Mouse (Mus musculus) megakaryocyte, embryonic 14.5 days (primary cell): ENCODE measurements around the gene Ipcef1. TPM values are rescaled to one million over a fixed set of nuclear protein-coding genes. Genes with fewer than 3 reads are reported as not detected.

ENCODE experiments used
- H3K27me3 ChIP-seq: replicated peaks from 2 replicates; pipeline ENCODE3; 2012; ENCODE audit warnings: inconsistent platforms
- H3K36me3 ChIP-seq: replicated peaks from 2 replicates; pipeline ENCODE3; 2012; ENCODE audit warnings: low read length, inconsistent platforms, mixed read lengths
- H3K4me1 ChIP-seq: 2 replicates; pipeline ENCODE4 v1.6.1; 2012; ENCODE audit warnings: inconsistent platforms
- H3K4me3 ChIP-seq: replicated peaks from 2 replicates; pipeline ENCODE3; 2012; ENCODE audit warnings: moderate library complexity, mild to moderate bottlenecking, inconsistent platforms
- H3K9me3 ChIP-seq: 2 replicates; pipeline ENCODE4 v1.6.1; 2012; ENCODE audit warnings: inconsistent platforms
- FLI1 ChIP-seq: IDR thresholded peaks from 2 replicates; pipeline ENCODE4 v1.6.1; 2012; ENCODE audit warnings: low read length, inconsistent platforms, mixed read lengths
- GATA1 ChIP-seq: IDR thresholded peaks from 3 replicates; pipeline ENCODE4 v1.6.1; 2012; ENCODE audit warnings: mixed read lengths, low read length, inconsistent platforms, borderline replicate concordance
- polyA plus RNA-seq: library from polyadenylated mRNA; stranded (reverse); fragments of >175 nt; gene quantifications from 2 replicates; pipeline ENCODE4 v1.2.3, GENCODE M21; 2012; ENCODE audit warnings: low replicate concordance; ENCODE audit not compliant: insufficient read depth

The Ipcef1 gene
- 0.07 TPM in 1 of 2 replicates, not detected in the other for polyA plus RNA-seq

DNA sequence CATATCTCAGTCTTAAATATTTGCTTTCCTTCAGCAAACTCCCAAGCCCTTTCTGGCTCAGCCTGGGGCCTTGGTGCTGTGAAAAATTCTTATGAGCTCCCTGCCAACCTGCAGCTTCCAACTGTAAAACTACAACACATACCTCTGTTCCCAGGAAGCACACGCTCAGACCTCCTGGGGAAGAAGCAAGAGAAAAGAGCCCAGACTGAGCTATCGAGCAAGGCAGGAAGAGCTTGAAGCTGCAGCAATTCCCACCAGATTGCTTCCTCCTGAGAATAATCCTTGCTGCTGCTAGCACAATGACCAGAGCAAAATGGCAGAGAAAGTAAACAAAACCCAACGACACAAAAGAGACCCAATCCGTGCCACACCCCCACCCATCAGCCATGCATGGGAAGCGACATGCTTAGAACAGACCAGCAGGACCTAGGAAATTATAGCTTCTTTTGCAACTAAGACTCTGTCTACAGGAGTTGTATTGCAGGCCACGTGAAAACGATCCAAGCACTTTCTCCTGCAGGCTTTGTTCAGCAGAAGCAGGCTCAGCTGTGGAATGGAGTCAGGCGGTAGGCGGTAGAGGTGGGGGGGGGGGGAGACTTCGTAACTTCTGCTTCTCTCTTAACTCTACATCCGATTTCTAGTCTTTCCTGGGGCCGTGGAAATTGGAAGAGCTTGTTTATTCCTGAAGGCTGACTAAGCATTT is at the start of gene Ipcef1:
Gene Ipcef1 (minus strand): TSS at position 164 of the 703 bp plus-strand sequence.
- TF ChIP-seq GATA1 (no peak), FLI1 (no peak)
- H3K36me3 ChIP-seq, result no peaks in the 10 kb centered on the region
- H3K9me3 ChIP-seq, result no peaks in the 10 kb centered on the region
- H3K4me3 ChIP-seq, result no peak within 1 kb of the TSS
- no peaks in the 10 kb centered on the region for H3K4me1 ChIP-seq
- H3K27me3 ChIP-seq, result no peaks in the 10 kb centered on the region

- Histone ChIP-seq H3K4me3 (no peak overlapping the region), H3K27me3 (no peaks in the 10 kb centered on the region), H3K9me3 (peaks cover 11% of the 10 kb centered on the region), H3K4me1 (peaks cover 10% of the 10 kb centered on the region), H3K36me3 (no peaks in the 10 kb centered on the region)
- no peak for TF ChIP-seq GATA1
- no peak for TF ChIP-seq FLI1
Observed at GRCm38 (mm10) chr10:7077971-7078370, 25.7 kb upstream of the Ipcef1 start.

- Histone ChIP-seq H3K27me3 (no peaks in the 10 kb centered on the region), H3K36me3 (no peaks in the 10 kb centered on the region), H3K9me3 (peaks cover 14% of the 10 kb centered on the region), H3K4me3 (no peak overlapping the region), H3K4me1 (peaks cover 10% of the 10 kb centered on the region)
- TF ChIP-seq GATA1, result no peak
- TF ChIP-seq FLI1, result no peak
Observed at GRCm38 (mm10) chr10:7077389-7077808, 25.1 kb upstream of the Ipcef1 start.

GRCm38 (mm10) chr10:7076662-7077211 is 24.5 kb upstream of the Ipcef1 start:
- Histone ChIP-seq H3K27me3 (no peaks in the 10 kb centered on the region), H3K36me3 (no peaks in the 10 kb centered on the region), H3K4me1 (peaks cover 11% of the 10 kb centered on the region), H3K4me3 (no peak overlapping the region), H3K9me3 (peaks cover 14% of the 10 kb centered on the region)
- no peak for TF ChIP-seq GATA1

DNA sequence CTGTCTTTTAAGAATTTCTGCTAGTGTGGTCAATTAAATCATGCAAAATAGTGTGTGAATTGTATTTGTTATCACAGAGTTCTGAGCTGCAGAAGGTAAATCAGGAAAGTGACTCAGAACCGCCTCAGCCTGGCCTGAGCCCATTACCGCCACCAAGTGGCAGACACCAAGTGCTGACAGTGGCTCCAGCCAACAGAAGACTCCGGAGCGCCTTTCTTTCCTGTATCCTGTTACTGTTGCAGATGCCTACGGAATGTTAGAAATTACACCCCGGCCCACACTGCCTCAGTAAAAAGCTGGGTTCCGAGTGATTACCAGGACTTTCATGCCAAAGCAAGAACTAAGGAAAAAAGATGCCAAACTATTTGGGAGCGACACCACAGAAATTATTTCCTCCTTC is 23.9 kb upstream of the Ipcef1 start:
- TF ChIP-seq GATA1, result no peak
- no peak for TF ChIP-seq FLI1
- Histone ChIP-seq H3K36me3 (no peaks in the 10 kb centered on the region), H3K27me3 (no peaks in the 10 kb centered on the region), H3K4me3 (no peak overlapping the region), H3K4me1 (peaks cover 14% of the 10 kb centered on the region), H3K9me3 (peaks cover 14% of the 10 kb centered on the region)

DNA sequence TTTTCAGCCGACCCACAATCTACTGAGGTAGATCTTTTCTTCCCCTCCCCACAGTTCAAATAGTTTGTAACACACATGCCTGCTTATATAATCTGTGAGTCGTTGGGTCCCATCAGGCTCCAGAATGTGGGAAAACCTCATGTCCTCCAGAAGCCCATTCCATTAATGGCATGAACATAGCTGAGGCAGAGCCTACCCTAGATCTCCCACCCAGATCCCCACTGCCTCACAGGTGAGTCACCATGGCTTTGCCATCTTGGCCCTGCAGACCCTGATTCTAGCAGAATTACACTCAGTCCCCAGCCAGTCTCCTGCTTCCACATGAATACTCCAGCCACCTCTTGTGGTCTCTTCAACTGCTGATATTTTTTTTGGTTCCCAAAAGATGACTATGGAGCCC is 23.4 kb upstream of the Ipcef1 start:
- Histone ChIP-seq H3K4me3 (no peak overlapping the region), H3K27me3 (no peaks in the 10 kb centered on the region), H3K9me3 (peaks cover 14% of the 10 kb centered on the region), H3K36me3 (no peaks in the 10 kb centered on the region), H3K4me1 (peaks cover 14% of the 10 kb centered on the region)
- TF ChIP-seq FLI1 (no peak), GATA1 (no peak)

- Histone ChIP-seq H3K9me3 (peaks cover 14% of the 10 kb centered on the region), H3K36me3 (no peaks in the 10 kb centered on the region), H3K27me3 (no peaks in the 10 kb centered on the region), H3K4me3 (no peak overlapping the region), H3K4me1 (peaks cover 14% of the 10 kb centered on the region)
- TF ChIP-seq FLI1 (no peak), GATA1 (no peak)
Observed at GRCm38 (mm10) chr10:7074231-7074630, 22.0 kb upstream of the Ipcef1 start.

DNA sequence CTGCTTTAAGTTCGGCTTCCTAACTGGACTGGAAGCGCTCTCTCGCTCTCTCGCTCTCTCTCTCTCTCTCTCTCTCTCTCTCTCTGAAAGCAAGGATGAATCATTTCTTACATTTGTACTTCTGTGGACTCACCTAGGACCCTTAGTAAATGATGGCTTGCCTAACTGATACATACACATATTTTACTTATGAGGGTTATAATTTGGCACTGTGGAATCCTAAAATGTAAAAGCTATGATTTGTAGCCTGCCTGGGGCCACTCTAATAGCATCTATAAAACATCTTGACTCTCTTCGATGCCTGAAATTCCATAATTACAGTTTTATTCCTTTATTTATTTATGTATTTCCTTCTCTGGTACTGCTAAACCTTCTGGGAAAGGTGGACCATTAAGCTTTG is 18.6 kb upstream of the Ipcef1 start:
- Histone ChIP-seq H3K4me1 (peaks cover 10% of the 10 kb centered on the region), H3K4me3 (no peak overlapping the region), H3K9me3 (peaks cover 14% of the 10 kb centered on the region), H3K27me3 (no peaks in the 10 kb centered on the region), H3K36me3 (no peaks in the 10 kb centered on the region)
- TF ChIP-seq FLI1 (no peak), GATA1 (no peak)

DNA sequence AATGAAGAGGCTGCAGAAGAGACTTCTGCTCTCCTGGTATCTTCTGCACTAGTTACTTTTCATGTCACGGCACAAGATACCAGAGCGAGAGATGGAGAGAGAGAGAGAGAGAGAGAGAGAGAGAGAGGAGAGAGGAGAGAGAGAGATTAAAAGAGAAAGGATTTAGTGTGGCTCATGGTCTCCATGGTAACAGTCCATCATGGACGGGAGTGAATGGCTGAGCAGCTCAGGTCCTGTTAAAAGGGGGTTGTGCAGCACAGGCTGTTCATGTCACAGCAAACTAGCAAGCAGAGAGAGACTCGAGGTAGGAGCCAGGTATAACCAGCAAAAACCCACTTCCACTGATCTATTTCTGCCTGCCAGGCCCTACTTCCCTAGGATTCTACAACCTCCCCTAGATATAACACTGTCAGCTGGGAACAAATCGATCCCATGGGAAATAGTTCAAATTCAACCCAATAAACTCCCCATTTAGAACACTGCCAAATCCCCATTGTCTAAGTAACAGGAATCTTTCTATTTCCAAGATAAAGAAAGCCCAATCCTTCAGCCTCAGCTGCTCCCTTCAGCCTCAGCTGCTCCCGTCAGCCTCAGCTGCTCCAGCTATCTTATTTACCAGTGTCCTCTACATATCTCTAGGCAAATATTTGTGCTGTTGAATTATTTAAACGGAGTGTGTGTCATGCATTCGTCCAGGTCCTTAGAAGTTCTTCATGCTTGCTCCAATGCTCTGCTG is 18.0 kb upstream of the Ipcef1 start:
- TF ChIP-seq GATA1 (no peak), FLI1 (no peak)
- H3K9me3 ChIP-seq, result peaks cover 14% of the 10 kb centered on the region
- no peak overlapping the region for H3K4me3 ChIP-seq
- peaks cover 13% of the 10 kb centered on the region for H3K4me1 ChIP-seq
- no peaks in the 10 kb centered on the region for H3K27me3 ChIP-seq
- H3K36me3 ChIP-seq, result no peaks in the 10 kb centered on the region

DNA sequence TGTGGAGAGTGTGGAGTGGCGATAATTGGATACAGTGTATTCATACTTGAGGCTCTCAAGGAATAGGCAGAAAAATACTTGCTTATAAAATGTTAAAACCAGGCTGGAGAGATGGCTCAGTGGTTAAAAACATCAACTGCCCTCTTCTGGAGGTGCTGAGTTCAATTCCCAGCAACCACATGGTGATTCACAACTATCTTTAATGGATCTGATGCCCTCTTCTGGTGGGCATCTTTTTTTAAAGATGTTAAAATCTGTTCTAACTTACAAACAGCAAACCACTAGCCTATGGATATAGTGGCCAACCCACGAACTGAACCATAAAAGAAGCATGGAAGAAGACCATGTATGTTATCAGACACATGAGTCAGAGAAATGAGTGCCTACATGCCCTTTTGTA is 16.8 kb upstream of the Ipcef1 start:
- Histone ChIP-seq H3K27me3 (no peaks in the 10 kb centered on the region), H3K4me3 (no peak overlapping the region), H3K9me3 (peaks cover 13% of the 10 kb centered on the region), H3K36me3 (no peaks in the 10 kb centered on the region), H3K4me1 (peaks cover 13% of the 10 kb centered on the region)
- TF ChIP-seq GATA1 (no peak), FLI1 (no peak)
